8 mouse cellular contexts compared by ENCODE assay signal in the genomic region with DNA sequence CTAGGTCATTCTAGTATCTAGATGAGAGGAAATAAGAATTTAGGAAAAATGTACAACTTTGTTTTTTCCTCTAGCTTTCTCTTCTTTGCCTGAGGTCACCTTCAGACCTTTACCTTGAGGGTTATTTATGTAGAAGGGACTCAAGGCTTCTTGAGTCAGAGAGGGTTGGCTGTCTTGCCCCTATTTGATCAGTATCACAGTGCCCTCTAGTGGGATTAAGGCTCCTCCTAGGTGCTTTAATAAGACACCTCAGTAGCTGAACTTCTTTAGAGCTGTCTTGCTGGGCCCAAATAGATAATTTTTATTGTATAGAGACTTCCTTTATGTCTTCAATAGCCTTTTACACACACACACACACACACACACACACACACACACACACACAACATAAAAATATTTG. TPM values are rescaled to one million over a fixed set of nuclear protein-coding genes. Genes with fewer than 3 reads are reported as not detected.
DNase-seq lines count a peak whose midpoint lies in the region; ATAC-seq and TF ChIP-seq lines count a peak whose summit lies in the region.

No protein-coding gene starts in this region.

- no peaks in the 10 kb centered on the region for H3K36me3 ChIP-seq in lung, embryonic 14.5 days (ENCODE audit: insufficient read depth)

- no peak overlapping the region for H3K4me3 ChIP-seq in lung, embryonic 14.5 days (ENCODE audit: low read depth, low read length)
- no peak overlapping the region for H3K4me3 ChIP-seq in lung, adult 2 months (replicated peaks; ENCODE audit: extremely low read depth, low read depth, low read length)

- ATAC-seq in lung, embryonic 14.5 days (ENCODE audit: insufficient read depth): no peak
- ATAC-seq in megakaryocyte-erythroid progenitor cell, adult 5-6 weeks (replicated peaks; ENCODE audit: low FRiP score, low TSS enrichment, poor library complexity, severe bottlenecking): peak; percentile 80

- 0 out of 2 replicates have a peak, but pooled peaks cover 2% of the 10 kb centered on the region for H3K27me3 ChIP-seq in lung, embryonic 14.5 days (ENCODE audit: insufficient read depth, low read length)

- TF ChIP-seq POLR2A in lung, adult 2 months (IDR thresholded peaks at IDR 0.05; ENCODE audit: borderline replicate concordance, extremely low read depth, low read depth, low read length): no peak

- H3K9me3 ChIP-seq in lung, embryonic 14.5 days (ENCODE audit: low read depth, low read length): no peaks in the 10 kb centered on the region

- no peak overlapping the region for H3K9ac ChIP-seq in lung, embryonic 14.5 days

- H3K4me2 ChIP-seq in lung, embryonic 14.5 days: no peak overlapping the region

- no peaks in the 10 kb centered on the region for H3K4me1 ChIP-seq in lung, embryonic 14.5 days (ENCODE audit: insufficient read depth)
- no peaks in the 10 kb centered on the region for H3K4me1 ChIP-seq in lung, adult 2 months (ENCODE audit: control insufficient read depth, insufficient read depth, low read length)

- DNase-seq in gastrocnemius, adult 18-20 months (ENCODE audit: low spot score): peak; percentile 68
- no peak for DNase-seq in gastrocnemius, postnatal 10 days
- peak; percentile 85 for DNase-seq in lung, embryonic 14.5 days
- no peak for DNase-seq in lung, adult 2 months
- DNase-seq in MN1 (ENCODE audit: low spot score): peak; percentile 72
- peak; percentile 46 for DNase-seq in embryo, embryonic 9.5 days (ENCODE audit: extremely low spot score)
- DNase-seq in frontal cortex, postnatal 25 days (ENCODE audit: low spot score in 2 of 2): no peak

- TF ChIP-seq CTCF in lung, embryonic 14.5 days (IDR thresholded peaks at IDR 0.05; ENCODE audit: low read depth): peak; percentile 61
- TF ChIP-seq CTCF in lung, adult 2 months (IDR thresholded peaks at IDR 0.05; ENCODE audit: insufficient read depth, low read length): no peak

- H3K27ac ChIP-seq in lung, embryonic 14.5 days (ENCODE audit: low read depth): no peak overlapping the region

RNA-seq across cellular contexts. Expression of a gene that starts 8.2 kb away (rescaled TPM):
- total RNA-seq in gastrocnemius, adult 18-20 months (2021): 10 to 100 TPM; 10.0 to 11.6 TPM
- 1 to 10 TPM; 8.0 to 9.0 TPM for total RNA-seq in gastrocnemius, postnatal 10 days (2021)
- 15.2 and 16.1 TPM in 2 replicates for polyA plus RNA-seq in lung, embryonic 14.5 days (2014; fragmentation: Nextera tagmentation; extraction: Ambion mirVana)
- 1.8 and 3.0 TPM in 2 replicates for polyA plus RNA-seq in lung, adult 2 months (2012; rRNA removed)
- total RNA-seq in megakaryocyte-erythroid progenitor cell, adult 5-6 weeks (2014; fragmentation: Nextera tagmentation): 12.4 and 16.4 TPM in 2 replicates
- 21.8 and 32.1 TPM in 2 replicates for total RNA-seq in megakaryocyte-erythroid progenitor cell, adult 5-6 weeks (2017)

RNA-seq across cellular contexts. Expression of a gene that starts 15.2 kb away (rescaled TPM):
- total RNA-seq in gastrocnemius, adult 18-20 months (2021): 10 to 100 TPM; 11.6 to 13.7 TPM
- total RNA-seq in gastrocnemius, postnatal 10 days (2021): 10 to 100 TPM; 12.4 to 16.1 TPM
- polyA plus RNA-seq in lung, embryonic 14.5 days (2014; fragmentation: Nextera tagmentation; extraction: Ambion mirVana): 7.1 TPM in 2 replicates
- 5.0 and 5.7 TPM in 2 replicates for polyA plus RNA-seq in lung, adult 2 months (2012; rRNA removed)
- 21.5 and 30.5 TPM in 2 replicates for total RNA-seq in megakaryocyte-erythroid progenitor cell, adult 5-6 weeks (2014; fragmentation: Nextera tagmentation)
- total RNA-seq in megakaryocyte-erythroid progenitor cell, adult 5-6 weeks (2017): 13.8 and 24.5 TPM in 2 replicates

Comparison
In these comparisons a context has a peak if more than half of its experiments do, and no peak if none do; other contexts are left out.
1. DNase-seq: peak in gastrocnemius, adult 18-20 months (single experiment), lung, embryonic 14.5 days (single experiment), MN1 (single experiment) and embryo, embryonic 9.5 days (single experiment); none in gastrocnemius, postnatal 10 days (single experiment), lung, adult 2 months (single experiment) and frontal cortex, postnatal 25 days (0 of 2).